Mouse (Mus musculus) embryonic facial prominence, embryonic 11.5 days (tissue): ENCODE data around the gene C1ql4. TPM values are rescaled to one million over a fixed set of nuclear protein-coding genes. Genes with fewer than 3 reads are reported as not detected.

Source experiments
- microRNA-seq: library from miRNA; unstranded; fragments of <30 nt; microRNA quantifications from one replicate; pipeline ENCODE4, GENCODE M21; 2016; ENCODE audit warnings: borderline number of aligned reads
- polyA plus RNA-seq: library from polyadenylated mRNA; unstranded; fragments of >200 nt; fragmentation: Nextera tagmentation; extraction: Ambion mirVana; gene quantifications from 2 replicates; pipeline ENCODE4 v1.2.1, GENCODE M21; 2014

The C1ql4 gene
- polyA plus RNA-seq, 1 experiment from 2014 or later: 1.0 TPM

Small RNA genes lying within 50 kb of the gene (microRNA-seq; reads per million reads assigned to microRNA genes)
- gene Mir6960: 3.3 reads per million

Other genes with a start within 250 kb of the C1ql4 start
- 11.6 and 12.0 TPM in 2 replicates for gene Kmt2d, start 216.6 kb downstream of the C1ql4 start, polyA plus RNA-seq
- 16.7 and 17.0 TPM in 2 replicates for gene Rhebl1, start 193.3 kb downstream of the C1ql4 start, polyA plus RNA-seq
- 0.76 and 1.3 TPM in 2 replicates for gene Dhh, start 189.3 kb downstream of the C1ql4 start, polyA plus RNA-seq
- 3.9 and 7.1 TPM in 2 replicates for gene Lmbr1l, start 169.6 kb downstream of the C1ql4 start, polyA plus RNA-seq
- 2,291 and 2,381 TPM in 2 replicates for gene Tuba1b, start 153.3 kb downstream of the C1ql4 start, polyA plus RNA-seq
- gene Gm49450, start 134.3 kb downstream of the C1ql4 start, polyA plus RNA-seq: not detected in 2 replicates
- gene Tuba1a, start 134.1 kb downstream of the C1ql4 start, polyA plus RNA-seq: 3,177 and 3,658 TPM in 2 replicates
- gene Tuba1c, start 57.9 kb downstream of the C1ql4 start, polyA plus RNA-seq: 132 and 138 TPM in 2 replicates
- 17.1 and 20.6 TPM in 2 replicates for gene Prph, start 32.6 kb downstream of the C1ql4 start, polyA plus RNA-seq
- gene Troap, start 13.2 kb downstream of the C1ql4 start, polyA plus RNA-seq: 20.6 and 23.8 TPM in 2 replicates
- 0.18 and 0.56 TPM in 2 replicates for gene Dnajc22, start 5.4 kb upstream of the C1ql4 start, polyA plus RNA-seq
- 59.6 and 68.5 TPM in 2 replicates for gene Spats2, start 38.1 kb upstream of the C1ql4 start, polyA plus RNA-seq
- 0.18 and 0.25 TPM in 2 replicates for gene Kcnh3, start 137.0 kb upstream of the C1ql4 start, polyA plus RNA-seq
- 161 and 172 TPM in 2 replicates for gene Mcrs1, start 164.1 kb upstream of the C1ql4 start, polyA plus RNA-seq
- 42.0 and 44.1 TPM in 2 replicates for gene Prpf40b, start 207.3 kb upstream of the C1ql4 start, polyA plus RNA-seq
- 0.08 and 0.10 TPM in 2 replicates for gene Fam186b, start 208.1 kb upstream of the C1ql4 start, polyA plus RNA-seq